27 mouse cellular contexts compared by ENCODE assay signal in genomic region chr11:12041379-12041778, GRCm38 (mm10). TPM values are rescaled to one million over a fixed set of nuclear protein-coding genes. Genes with fewer than 3 reads are reported as not detected.
DNase-seq lines count a peak whose midpoint lies in the region; ATAC-seq and TF ChIP-seq lines count a peak whose summit lies in the region.
"Had no signal": no experiment of that assay in that cellular context is flagged by ENCODE, and none has a peak within 500 bp of the region (broad histone marks: within the 10 kb centered on the region; RNA-seq: fewer than 3 reads in every experiment).

No protein-coding gene starts in this region.

- TF ChIP-seq CTCF in CH12.LX (conservative IDR thresholded peaks at IDR 0.05 in 1 of 2, IDR thresholded peaks at IDR 0.05 in 1 of 2; ENCODE audit: low read depth in 2 of 2, low read length in 2 of 2) = no peak
- no peak for TF ChIP-seq CTCF in liver, embryonic 14.5 days (IDR thresholded peaks at IDR 0.05; ENCODE audit: low read depth)
- no peak for TF ChIP-seq CTCF in gastrocnemius, adult 2 months (IDR thresholded peaks at IDR 0.05)

- ATAC-seq in liver, embryonic 14.5 days (ENCODE audit: insufficient read depth) = 0 out of 2 replicates have a peak, but pooled peaks have one; percentile 11
- peak; percentile 73 for ATAC-seq in liver, embryonic 16.5 days (ENCODE audit: low read depth)
- ATAC-seq: CD4-positive, CD25-positive, alpha-beta regulatory T cell, adult 4 months; forebrain, embryonic 14.5 days had no signal

- H3K9ac ChIP-seq in CH12.LX (ENCODE audit: insufficient read depth, low read depth) = no peak overlapping the region
- no peak overlapping the region for H3K9ac ChIP-seq in liver, embryonic 14.5 days (replicated peaks)
- H3K9ac ChIP-seq in liver, embryonic 16.5 days (ENCODE audit: low read depth, low read length) = no peak overlapping the region
- H3K9ac ChIP-seq: embryonic facial prominence, embryonic 13.5 days; embryonic facial prominence, embryonic 15.5 days; forebrain, embryonic 12.5 days had no signal

- DNase-seq in heart, adult 11 months = peak; percentile 45
- DNase-seq in heart, postnatal 14 days = no peak
- peak; percentile 29 for DNase-seq in CH12.LX (ENCODE audit: extremely low read depth)
- DNase-seq in liver, embryonic 14.5 days (ENCODE audit: low read depth in 3 of 3, low spot score in 3 of 3) = no peak
- no peak for DNase-seq in right cerebral cortex, adult 18-20 months
- DNase-seq in gastrocnemius, adult 2 months = no peak
- no peak for DNase-seq in left cerebral cortex, postnatal 4 days
- DNase-seq: adrenal gland, adult 2 months; adrenal gland, postnatal 10 days; adrenal gland, postnatal 25 days; B cell, adult 2 months; cerebellum, adult 11 months; cerebellum, adult 18-20 months; cerebellum, adult 8-10 months; cerebellum, adult 9-11 months; cerebellum, postnatal 14 days; cerebellum, postnatal 36 days; embryo, embryonic 11 days had no signal

- H3K4me3 ChIP-seq in CH12.LX (replicated peaks in 1 of 3; ENCODE audit: low read depth in 2 of 3, low read length in 2 of 3, poor library complexity in 1 of 3) = no peak overlapping the region
- H3K4me3 ChIP-seq in liver, embryonic 14.5 days (ENCODE audit: insufficient read depth in 1 of 2, low read depth in 2 of 2, low read length in 2 of 2) = no peak overlapping the region
- no peak overlapping the region for H3K4me3 ChIP-seq in liver, embryonic 16.5 days (ENCODE audit: low read depth, low read length)
- no peak overlapping the region for H3K4me3 ChIP-seq in gastrocnemius, adult 2 months
- H3K4me3 ChIP-seq: embryonic facial prominence, embryonic 13.5 days; embryonic facial prominence, embryonic 15.5 days; erythroblast, embryonic 14.5 days; forebrain, embryonic 10.5 days; forebrain, embryonic 12.5 days had no signal

- WGBS in liver, embryonic 14.5 days (ENCODE audit: insufficient replicate concordance) = 48% methylated on average over 6 of the region's 6 CpGs
- WGBS in liver, embryonic 16.5 days (ENCODE audit: insufficient replicate concordance) = 46% methylated on average over 6 of the region's 6 CpGs

- intact Hi-C loops in heart, postnatal 14 days (cut with DNase I) = no loop called here
- intact Hi-C loops in gastrocnemius, adult 2 months (cut with DNase I) = no loop called here
- intact Hi-C loops in left cerebral cortex, postnatal 4 days (cut with DNase I) = no loop called here

- no peak for TF ChIP-seq RAD21 in CH12.LX (IDR thresholded peaks at IDR 0.05; ENCODE audit: low read depth, low read length)

- no peaks in the 10 kb centered on the region for H3K27me3 ChIP-seq in CH12.LX (replicated peaks)
- H3K27me3 ChIP-seq in liver, embryonic 14.5 days (ENCODE audit: control insufficient read depth, insufficient read depth, low read length) = peaks cover 55% of the 10 kb centered on the region
- H3K27me3 ChIP-seq in liver, embryonic 16.5 days (ENCODE audit: control insufficient read depth, insufficient read depth, low read depth, low read length) = peaks cover 65% of the 10 kb centered on the region

- dilution Hi-C loops in CH12.LX (cut with MboI; ENCODE audit: extremely low pct_ligation_motif_present, extremely low pct_unique_long_range_greater_than_20kb, low sequenced_read_pairs) = no loop called here

- H3K9me3 ChIP-seq in CH12.LX (replicated peaks; ENCODE audit: low read length) = peaks cover 16% of the 10 kb centered on the region
- no peaks in the 10 kb centered on the region for H3K9me3 ChIP-seq in liver, embryonic 14.5 days (ENCODE audit: control insufficient read depth, low read length)
- no peaks in the 10 kb centered on the region for H3K9me3 ChIP-seq in liver, embryonic 16.5 days (replicated peaks; ENCODE audit: control insufficient read depth, low read length)
- H3K9me3 ChIP-seq: embryonic facial prominence, embryonic 13.5 days; embryonic facial prominence, embryonic 15.5 days; forebrain, embryonic 10.5 days; forebrain, embryonic 12.5 days had no signal

- TF ChIP-seq EP300 in CH12.LX (IDR thresholded peaks at IDR 0.05; ENCODE audit: low read length) = no peak
- no peak for TF ChIP-seq EP300 in liver, embryonic 14.5 days (IDR thresholded peaks at IDR 0.05; ENCODE audit: low read depth)

- H3K4me2 ChIP-seq in CH12.LX (ENCODE audit: insufficient read depth, low read depth, poor library complexity, severe bottlenecking) = no peak overlapping the region
- no peak overlapping the region for H3K4me2 ChIP-seq in liver, embryonic 14.5 days (ENCODE audit: low read depth)
- no peak overlapping the region for H3K4me2 ChIP-seq in liver, embryonic 16.5 days (ENCODE audit: low read depth, low read length)
- H3K4me2 ChIP-seq: embryonic facial prominence, embryonic 13.5 days; embryonic facial prominence, embryonic 15.5 days; forebrain, embryonic 12.5 days had no signal

- H3K79me2 ChIP-seq in CH12.LX (replicated peaks; ENCODE audit: control insufficient read depth, extremely low read depth, insufficient read depth, poor library complexity, severe bottlenecking) = no peaks in the 10 kb centered on the region

- H3K36me3 ChIP-seq in CH12.LX (replicated peaks in 1 of 2; ENCODE audit: control insufficient read depth in 1 of 2, insufficient read depth in 1 of 2, low read length in 1 of 2) = no peaks in the 10 kb centered on the region
- no peaks in the 10 kb centered on the region for H3K36me3 ChIP-seq in liver, embryonic 14.5 days (replicated peaks; ENCODE audit: control insufficient read depth, insufficient read depth, low read depth)
- no peaks in the 10 kb centered on the region for H3K36me3 ChIP-seq in liver, embryonic 16.5 days (ENCODE audit: control insufficient read depth, insufficient read depth)
- H3K36me3 ChIP-seq: embryonic facial prominence, embryonic 13.5 days; embryonic facial prominence, embryonic 15.5 days; forebrain, embryonic 12.5 days had no signal

- no peak overlapping the region for H3K27ac ChIP-seq in CH12.LX (ENCODE audit: insufficient read depth, low read depth)
- H3K27ac ChIP-seq in liver, embryonic 14.5 days = no peak overlapping the region
- H3K27ac ChIP-seq in liver, embryonic 16.5 days (ENCODE audit: low read length) = no peak overlapping the region; the same call in 1 of the 2 replicates
- H3K27ac ChIP-seq in gastrocnemius, adult 2 months = no peak overlapping the region
- H3K27ac ChIP-seq: embryonic facial prominence, embryonic 13.5 days; embryonic facial prominence, embryonic 15.5 days; forebrain, embryonic 10.5 days; forebrain, embryonic 12.5 days had no signal

- H3K4me1 ChIP-seq in CH12.LX (ENCODE audit: control insufficient read depth in 1 of 2, insufficient read depth in 2 of 2) = peaks cover 5 to 23% of the 10 kb centered on the region in 2 experiments
- H3K4me1 ChIP-seq in liver, embryonic 14.5 days (replicated peaks; ENCODE audit: control insufficient read depth in 2 of 2, insufficient read depth in 2 of 2, low read length in 1 of 2) = peaks cover 0 to 3% of the 10 kb centered on the region in 2 experiments; a peak in 2 of 4 replicates
- H3K4me1 ChIP-seq in liver, embryonic 16.5 days (ENCODE audit: control insufficient read depth, low read depth, low read length) = no peaks in the 10 kb centered on the region
- H3K4me1 ChIP-seq: embryonic facial prominence, embryonic 15.5 days had no signal

- TF ChIP-seq POLR2A in CH12.LX (IDR thresholded peaks at IDR 0.05; ENCODE audit: low read depth, low read length) = no peak

- in situ Hi-C loops in CH12.LX (cut with MboI; ENCODE audit: low pct_ligation_motif_present, low pct_unique_long_range_greater_than_20kb, low sequenced_read_pairs) = no loop called here

TF ChIP-seq in CH12.LX, 34 proteins besides CTCF, POLR2A, EP300 and RAD21:
- TF ChIP-seq MAX (IDR thresholded peaks at IDR 0.05; ENCODE audit: low read length) (0 out of 2 replicates have a peak, but pooled peaks have one; percentile 32), MYC (IDR thresholded peaks at IDR 0.05; ENCODE audit: low read depth, low read length) (0 out of 2 replicates have a peak, but pooled peaks have one; percentile 40), USF1 (IDR thresholded peaks at IDR 0.05; ENCODE audit: low read depth, low read length) (no peak)
TF ChIP-seq in CH12.LX: peak in this region for 2.

RNA-seq across cellular contexts. Expression of gene Grb10, which starts 2.9 kb away (rescaled TPM):
- 100 to 1,000 TPM; 138 to 163 TPM for total RNA-seq in heart, postnatal 14 days (2021)
- 142 and 189 TPM in 2 replicates for total RNA-seq in CH12.LX (2012; rRNA removed)
- 114 and 137 TPM in 2 replicates for total RNA-seq in CH12.LX (2014; rRNA removed)
- polyA plus RNA-seq in CH12.LX (2012; ENCODE audit: insufficient read length, low read depth) = 32.2 and 38.4 TPM in 2 replicates
- polyA plus RNA-seq in liver, embryonic 14.5 days (2012; rRNA removed) = 78.8 and 91.5 TPM in 2 replicates
- polyA plus RNA-seq in liver, embryonic 14.5 days (2014; fragmentation: Nextera tagmentation; extraction: Ambion mirVana) = 42.4 and 43.2 TPM in 2 replicates
- polyA plus RNA-seq in liver, embryonic 16.5 days (2015; fragmentation: Nextera tagmentation; extraction: Ambion mirVana) = 209 and 240 TPM in 2 replicates
- total RNA-seq in gastrocnemius, adult 2 months (2021) = 10 to 100 TPM; 27.9 to 59.3 TPM
- 10 to 100 TPM; 46.2 to 52.1 TPM for total RNA-seq in left cerebral cortex, postnatal 4 days (2021)
- total RNA-seq: MEL had no signal

Comparison
In these comparisons a context has a peak if more than half of its experiments do, and no peak if none do; other contexts are left out.
1. DNase-seq: peak in heart, adult 11 months (single experiment) and CH12.LX (single experiment); none in heart, postnatal 14 days (0 of 2), liver, embryonic 14.5 days (0 of 3), right cerebral cortex, adult 18-20 months (single experiment), gastrocnemius, adult 2 months (single experiment) and left cerebral cortex, postnatal 4 days (single experiment).